Mouse (Mus musculus) liver (tissue): ENCODE results near the gene Ubap2l.

Experiments
- DNase-seq: peaks from one replicate; pipeline ENCODE4 v3.0.0-alpha.2; 2020; ENCODE audit warnings: mixed read lengths

The Ubap2l gene

DNA sequence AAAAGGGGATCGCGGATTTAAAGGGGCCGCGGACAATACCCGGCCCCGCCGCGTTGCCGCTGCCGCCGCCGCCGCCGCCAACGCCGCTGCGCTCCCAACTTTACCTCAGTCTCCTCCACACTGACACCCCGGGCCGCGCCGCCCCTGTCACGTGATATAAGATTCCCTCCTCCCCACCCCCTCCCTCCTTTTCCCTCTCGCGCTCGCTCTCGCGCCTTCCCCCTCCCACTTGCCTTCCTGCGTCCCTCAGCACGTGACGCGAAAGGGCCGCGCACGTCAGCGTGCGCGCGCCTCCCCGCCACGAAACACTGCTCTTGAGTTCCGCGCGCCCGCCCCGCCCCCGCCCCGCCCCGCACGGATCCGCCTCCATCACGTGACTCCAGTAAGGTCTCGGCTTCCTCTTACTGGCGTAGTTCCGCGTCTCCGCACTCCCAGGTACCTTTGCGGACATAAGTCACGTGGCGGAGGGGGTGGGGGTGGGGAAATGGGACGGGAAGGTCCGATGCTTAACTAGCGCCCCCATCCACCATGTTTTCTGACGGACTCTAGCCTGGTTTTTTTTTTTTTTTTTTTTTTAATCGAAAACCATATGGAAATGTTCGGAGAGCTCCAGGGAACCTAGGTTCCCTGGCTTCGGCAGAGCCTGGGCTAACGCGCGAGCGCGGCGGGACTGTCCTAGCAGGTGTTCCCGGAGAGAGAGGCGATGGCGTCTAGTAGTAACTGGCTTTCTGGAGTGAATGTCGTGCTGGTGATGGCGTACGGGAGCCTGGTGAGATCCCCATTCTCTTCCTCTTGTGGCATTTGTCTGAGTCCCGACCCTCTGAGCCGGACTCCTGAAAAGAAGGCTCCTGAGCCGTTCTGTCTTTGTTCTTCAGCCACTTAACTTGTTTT is at the start of gene Ubap2l:
Gene Ubap2l (minus strand): TSS at position 278 of the 891 bp plus-strand sequence.
- DNase-seq: peak; percentile 99

DNA sequence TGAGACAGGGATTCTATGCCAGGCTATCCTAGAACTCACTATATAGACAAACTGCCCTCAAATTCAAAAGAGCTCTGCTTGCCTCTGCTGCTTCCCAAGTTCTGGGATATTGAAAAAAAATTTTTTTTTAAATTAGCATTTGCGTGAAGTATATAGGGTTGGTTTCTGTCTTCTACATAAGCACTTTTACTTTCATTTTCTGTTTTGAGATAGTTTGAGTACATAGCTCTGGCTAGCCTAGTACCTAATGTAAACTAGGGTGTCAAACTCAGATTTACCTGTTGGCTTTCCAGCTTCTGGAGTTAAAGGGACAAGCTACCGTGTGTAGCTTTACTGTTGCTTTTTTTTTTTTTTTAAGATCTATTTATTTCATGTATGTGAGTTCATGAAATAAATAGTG is 49.2 kb upstream of the Ubap2l start:
- DNase-seq: no peak

DNA sequence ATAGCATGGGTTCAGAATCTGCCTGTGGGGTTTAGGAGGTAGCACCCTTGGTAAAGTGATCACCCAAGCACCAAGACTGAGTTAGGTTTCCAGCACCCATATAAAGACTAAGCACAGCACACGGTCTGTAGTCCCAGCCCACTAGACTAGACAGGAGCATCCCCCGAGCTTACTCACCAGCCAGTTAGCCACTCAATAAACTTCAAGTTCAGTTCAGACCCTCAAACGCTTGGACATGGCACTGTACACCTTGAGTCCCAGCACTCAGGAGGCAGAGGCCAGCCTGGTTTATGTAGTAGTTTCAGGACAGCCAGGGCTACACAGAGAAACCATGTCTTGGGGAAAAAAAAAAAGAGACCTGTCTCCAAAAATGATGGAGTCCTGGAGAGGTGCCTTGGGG is 48.6 kb upstream of the Ubap2l start:
- DNase-seq: no peak

DNA sequence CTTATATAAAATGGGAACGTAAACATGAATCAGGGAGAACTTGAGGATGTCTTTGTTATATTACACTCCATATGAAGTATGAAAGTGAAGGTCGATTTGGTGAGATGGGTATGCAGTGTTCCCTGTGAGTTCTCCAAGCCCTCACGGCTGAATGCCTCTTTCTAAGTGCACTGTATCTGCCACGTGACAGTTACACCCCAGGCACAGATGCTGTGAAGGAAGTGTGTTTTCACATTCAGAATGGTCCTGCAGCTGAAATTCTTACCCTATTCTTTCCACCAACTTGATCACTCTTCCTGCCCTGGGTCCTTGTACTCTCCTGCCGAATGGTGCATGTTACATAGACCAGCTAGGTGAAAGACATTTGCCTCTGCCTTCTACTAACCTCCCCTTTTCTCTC is 45.5 kb upstream of the Ubap2l start:
- DNase-seq: no peak

DNA sequence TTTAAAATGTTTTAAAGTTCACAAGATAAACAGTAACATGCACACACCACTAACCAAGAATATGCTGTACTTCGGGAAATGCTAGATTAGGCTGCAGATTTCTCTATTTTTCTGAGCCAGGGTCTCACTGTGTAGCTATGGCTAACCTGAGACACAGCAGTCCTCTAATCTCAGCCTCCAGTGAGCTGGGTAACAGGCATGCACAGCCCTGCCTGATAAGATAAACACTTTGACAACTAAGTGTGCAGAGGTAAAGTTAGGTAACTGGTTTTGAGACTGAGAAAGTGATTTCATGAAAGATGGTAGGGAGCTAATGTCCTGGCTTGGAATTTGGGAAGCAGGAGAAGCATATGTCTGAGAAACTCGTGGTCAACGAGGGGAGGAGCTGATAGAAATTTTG is 42.0 kb upstream of the Ubap2l start:
- DNase-seq: no peak

DNA sequence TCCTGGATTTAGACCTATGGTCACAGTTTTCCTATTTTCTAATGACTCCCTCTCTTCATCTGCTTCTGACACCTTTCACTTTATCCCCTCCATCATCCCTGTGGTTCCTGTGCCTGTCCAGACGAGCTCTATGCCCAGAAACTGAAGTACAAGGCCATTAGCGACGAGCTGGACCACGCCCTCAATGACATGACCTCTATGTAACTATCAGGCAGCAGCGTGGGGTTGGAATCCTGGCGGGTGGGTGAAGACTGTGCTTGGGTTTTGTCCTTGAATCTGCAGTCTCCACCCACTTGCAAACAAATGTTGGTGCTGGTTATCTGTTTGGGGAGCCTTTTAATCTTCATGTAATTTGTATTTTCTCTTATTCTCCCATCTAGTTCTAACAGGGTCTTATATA is 38.5 kb upstream of the Ubap2l start:
- no peak for DNase-seq

DNA sequence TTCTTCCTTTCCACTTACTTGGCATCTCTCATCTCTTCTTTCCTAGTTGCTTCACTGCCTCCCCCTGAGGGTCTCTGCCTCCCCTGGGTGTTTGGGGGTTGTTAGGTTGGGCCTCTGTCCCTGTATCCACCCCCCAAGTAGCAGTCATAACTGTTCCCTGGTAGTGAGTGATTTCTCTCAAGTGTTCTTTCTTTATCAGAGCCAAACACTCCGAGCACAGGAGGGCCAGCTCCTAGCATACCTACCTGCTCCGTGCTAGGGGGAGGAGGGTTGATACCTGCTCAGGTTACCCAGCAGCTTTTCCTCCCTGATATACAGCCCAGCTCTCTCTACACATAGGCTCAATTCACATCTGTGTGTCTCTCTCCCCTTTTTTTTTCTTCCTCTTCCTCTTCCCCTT is 36.2 kb upstream of the Ubap2l start:
- no peak for DNase-seq

DNA sequence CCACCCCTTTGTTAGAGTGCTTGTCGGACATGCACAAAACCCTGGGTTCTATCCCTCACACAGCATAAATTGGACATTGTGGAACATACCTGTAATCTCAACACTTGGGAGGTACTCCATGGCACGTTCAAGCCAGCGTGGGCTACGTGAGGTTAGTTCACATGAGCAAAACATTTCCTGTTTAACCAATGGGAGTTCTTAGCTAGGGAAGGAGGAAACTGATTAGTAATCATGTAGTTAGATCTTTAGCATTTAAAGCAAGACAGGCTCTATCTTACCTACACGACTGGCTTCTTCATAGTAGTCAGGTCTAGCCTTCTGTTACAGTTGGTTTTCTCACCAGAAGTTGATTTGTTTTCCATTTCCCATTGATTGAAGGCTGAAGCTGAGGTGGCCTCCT is 33.6 kb upstream of the Ubap2l start:
- DNase-seq: no peak

DNA sequence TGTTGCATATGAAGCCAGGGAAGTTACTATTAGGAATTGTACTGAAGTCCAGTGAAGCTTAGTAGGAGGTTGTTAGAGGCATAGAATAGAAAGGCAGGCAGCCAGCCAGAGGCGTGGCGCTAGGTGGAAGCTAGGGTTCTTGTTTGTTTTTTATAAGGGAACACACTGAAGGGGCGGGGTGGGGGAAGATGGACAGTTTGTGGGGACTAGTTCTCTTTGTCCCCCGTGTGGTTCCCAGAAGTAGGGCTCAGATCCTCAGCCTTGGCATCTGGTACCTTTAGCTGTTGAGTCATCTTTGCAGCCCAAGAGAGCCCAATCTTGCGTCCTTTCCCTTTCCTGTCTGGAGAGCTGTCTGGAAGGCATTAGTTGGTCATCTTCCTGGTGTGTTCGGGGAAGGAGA is 32.9 kb upstream of the Ubap2l start:
- no peak for DNase-seq

DNA sequence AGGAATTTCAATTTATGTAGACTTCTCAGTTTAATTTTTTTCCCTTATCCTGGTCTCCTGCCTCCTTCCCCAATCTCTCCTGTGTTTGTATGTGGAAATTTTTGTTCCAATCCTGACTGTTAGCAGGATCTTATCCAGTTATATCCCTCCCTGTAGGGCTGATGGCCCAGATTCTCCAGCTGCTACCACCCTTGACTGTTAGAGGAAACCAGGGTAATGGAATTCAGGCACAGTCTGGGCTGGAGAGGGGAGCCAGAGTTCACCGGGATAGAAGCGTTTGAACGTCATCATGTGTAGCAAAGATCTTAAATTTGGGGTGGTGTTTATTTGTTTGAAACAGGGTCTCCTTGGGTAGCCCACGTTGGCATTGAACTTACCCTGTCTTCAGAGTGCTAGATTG is 32.4 kb upstream of the Ubap2l start:
- DNase-seq: no peak

DNA sequence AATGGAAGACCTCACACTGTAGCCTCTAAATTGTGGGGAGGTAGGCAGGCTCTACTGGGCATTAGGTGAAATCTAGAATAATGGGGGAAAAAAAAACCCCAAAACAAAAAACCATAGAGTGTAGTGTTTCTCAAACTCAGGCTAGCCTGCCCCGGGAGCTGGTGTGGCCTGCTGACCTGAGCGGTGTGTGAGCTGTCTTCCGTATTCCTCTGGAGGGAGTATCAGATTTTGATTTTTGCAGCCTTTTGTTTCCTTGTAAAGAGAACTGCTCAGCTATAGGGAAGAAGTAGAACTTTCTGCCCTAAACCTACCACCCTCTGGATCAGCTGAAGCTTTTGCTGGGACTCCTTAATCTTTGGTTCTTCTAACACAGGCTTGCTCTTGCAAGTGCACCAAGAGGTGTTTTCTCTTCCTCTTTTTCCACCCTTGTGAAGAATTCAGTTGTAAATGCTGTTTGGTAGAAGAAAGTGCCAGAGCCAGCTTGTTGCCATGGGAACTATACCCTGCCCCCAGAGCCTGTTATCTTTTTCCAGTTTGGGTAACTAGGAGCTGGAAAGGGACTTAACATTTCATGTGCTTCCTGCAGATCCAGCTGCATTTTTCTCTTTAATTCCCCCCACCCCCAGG is 31.4 kb upstream of the Ubap2l start:
- DNase-seq: no peak

DNA sequence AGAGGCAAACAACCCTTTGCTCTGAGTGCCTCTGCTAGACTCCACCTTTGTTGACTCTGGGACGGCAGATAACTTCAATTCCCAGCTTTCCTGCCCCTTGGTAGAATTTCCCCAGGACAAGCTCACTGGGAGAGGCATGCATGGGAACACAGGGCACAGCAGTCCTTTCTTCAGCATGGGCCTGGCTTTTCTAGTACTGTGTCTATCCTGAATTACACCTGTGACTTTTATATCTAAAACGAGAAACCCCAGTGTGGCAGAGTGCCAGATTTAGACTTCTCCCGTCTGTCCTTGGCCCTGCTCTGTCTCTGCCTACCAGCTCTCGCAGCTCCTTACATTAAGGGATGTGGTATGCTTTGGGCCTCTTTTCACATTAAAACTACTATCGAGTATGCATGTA is 30.6 kb upstream of the Ubap2l start:
- DNase-seq: no peak

DNA sequence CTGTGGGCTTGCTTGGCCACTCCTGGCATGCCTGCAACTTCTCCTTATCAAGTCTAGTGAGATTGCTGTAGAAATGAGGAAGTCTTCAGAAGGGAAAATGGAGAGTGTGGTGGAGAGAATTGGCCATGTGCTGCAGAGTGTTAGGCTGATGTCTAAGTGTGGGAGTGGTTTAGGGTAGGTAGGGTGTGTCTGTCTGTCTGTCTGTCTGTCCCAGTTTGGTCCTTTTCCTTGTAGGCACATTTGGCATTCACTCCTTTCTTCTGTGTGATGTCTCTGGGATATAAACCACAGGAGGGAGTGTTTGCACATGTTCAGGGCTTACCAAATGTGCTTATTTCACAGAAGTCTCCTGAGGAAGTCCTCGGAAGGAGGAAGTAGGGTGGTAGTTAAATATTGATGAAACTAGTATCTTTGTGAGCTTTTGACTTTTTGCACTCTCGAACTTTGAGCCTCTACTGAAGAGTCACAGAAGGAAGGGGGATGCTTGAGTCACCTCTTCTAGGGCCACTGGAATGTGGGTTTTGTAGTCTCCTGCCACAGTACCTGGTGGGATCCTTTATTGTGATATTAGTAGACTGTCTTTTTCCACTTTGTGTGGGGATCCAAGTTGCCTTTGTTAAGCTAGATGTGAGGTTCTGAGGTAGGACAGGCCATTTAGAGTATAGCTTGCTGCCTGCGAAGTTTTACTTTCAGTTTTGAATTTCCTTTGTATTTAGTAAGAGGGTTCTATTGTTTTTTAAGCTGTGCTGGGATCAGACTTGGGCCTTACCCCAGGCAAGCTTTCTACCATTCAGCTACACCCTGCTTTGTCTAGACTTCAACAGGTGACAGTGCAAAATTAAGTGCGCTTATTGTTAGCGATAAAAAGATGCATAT is 29.2 kb upstream of the Ubap2l start:
- no peak for DNase-seq

DNA sequence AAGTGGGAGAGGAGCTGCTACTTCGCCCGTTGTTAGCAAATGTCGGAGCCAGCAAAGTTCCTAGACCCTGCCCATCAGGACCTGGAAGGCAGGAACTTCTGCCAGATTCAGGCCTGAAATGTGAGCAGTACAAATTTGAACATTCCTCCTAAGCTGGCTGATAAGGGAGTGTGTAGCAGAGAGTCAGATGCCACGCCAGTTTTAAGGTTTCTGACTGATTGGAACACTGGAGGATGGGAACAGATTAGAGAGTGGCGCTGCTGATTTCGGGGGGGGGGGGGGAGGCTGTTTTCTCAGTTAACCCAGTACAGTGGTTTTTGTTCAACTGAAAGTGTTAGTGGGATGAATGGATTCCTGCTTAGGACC is 28.1 kb upstream of the Ubap2l start:
- no peak for DNase-seq

DNA sequence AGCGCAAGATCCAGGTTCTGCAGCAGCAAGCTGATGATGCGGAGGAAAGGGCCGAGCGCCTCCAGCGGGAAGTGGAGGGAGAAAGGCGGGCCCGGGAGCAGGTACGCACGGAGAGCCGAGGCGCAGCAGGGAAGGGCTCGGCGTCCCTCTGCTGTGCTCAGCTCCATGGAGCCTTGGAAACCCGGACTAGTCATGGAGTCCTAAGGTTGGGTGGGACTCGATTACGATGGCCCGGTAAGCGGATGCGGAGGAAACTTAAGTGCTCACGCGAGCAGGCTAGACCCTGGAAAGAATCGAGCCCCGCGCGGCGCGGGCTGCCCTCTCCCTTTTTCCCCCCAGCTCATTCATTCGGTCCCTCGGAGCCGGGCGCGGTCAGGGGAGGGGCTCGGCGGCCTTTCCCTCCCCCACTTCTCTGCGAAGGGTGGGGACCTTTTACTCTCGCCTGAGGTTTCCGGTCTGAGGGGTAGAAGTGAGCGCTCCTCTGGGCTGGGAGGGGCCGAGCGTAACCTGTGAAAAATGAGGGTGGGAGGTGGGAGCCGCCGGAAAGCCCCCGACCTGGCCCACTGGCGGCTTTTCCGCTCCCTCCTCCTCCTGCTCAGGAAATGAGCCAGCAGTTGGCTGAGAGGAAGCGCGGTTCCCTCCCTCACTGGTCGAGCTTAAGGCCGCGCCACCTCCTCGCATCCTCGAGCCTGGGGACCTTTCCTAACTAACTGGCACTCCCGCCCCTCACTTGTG is 27.5 kb upstream of the Ubap2l start:
- peak; percentile 82 for DNase-seq

DNA sequence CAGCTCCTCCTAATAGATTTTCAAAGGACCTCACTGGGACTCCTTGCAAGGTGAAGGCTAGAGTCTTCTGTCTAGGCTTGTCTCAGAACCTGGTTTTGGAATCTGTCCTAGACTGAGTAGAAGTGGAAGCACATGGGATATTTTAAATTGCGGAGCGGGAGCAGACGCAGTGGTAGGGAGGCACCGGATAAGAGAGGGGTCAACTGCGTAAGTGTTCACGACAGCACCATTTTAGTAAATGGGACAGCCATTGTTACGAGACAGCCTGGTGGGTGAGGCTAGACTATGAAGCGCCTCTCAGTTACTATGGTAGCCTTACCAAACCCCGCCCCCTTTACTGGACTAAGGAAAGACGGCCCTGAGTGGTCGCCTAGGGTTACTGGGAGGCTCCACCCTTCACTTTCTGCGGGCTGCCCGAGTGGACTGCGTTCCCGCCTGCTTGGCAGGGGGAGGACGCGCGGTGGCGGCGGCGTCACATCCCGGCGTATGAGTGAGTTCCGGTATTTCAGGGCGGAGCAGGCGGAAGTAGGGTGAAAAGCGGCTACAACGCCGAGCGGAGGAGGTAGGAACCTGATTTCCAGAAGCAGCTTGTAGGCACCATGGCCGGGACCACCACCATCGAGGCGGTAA is 26.8 kb upstream of the Ubap2l start:
- peak; percentile 96 for DNase-seq

DNA sequence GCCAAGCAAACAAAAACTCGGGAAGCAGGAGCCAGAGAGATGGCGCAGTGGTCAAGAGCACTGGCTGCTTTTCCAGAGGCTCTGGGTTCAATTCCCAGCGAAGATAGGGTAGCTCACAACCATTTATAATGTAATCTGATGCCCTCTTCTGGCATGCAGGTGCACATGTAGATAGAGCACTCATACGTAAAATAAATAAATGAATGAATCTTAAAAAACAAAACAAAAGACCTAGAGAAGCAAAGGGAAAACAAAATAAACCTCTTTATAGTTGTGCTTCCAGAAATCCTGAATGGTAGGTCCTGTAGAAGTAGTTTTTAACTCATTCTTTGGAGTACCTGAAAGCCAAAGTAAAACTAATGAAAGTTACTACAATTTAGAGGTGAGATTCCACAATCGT is 25.8 kb upstream of the Ubap2l start:
- no peak for DNase-seq

DNA sequence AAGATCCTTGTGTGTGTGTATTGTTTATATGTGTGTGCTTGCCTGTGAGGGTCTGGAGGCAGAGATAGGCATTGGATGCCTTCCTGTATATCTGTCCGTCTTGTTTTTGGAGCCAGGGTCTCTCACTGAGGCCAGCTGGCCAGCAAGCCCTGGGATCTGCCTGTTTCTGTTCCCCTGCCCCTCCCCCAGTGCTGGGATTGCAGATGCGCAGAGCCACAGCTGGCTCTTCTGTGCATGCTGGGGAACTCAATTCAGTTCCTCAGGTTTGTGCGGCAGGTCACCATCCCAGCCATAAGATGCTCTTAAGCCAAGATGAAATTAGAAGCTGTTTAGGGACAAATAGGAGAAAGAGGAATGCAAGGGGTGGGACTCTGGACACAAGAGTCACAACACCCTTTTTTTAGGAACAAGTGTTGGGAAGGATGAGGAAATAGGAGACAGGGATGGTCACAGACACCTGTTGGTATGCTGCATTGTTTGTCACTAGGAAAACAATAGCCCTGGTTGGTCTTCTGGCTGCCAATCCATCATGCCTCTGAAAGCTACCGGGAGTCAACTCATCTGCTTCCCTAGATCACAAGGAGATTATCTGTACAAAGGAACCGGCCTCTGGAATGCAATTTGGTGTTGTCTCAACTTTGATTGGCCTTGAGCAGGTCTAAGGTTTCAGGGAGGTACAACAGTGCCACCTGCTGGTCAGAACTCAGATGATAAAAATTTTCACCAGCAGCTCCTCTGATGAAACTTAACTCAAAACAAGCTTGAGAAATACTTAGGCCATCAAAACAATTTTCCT is 24.7 kb upstream of the Ubap2l start:
- peak; percentile 73 for DNase-seq

DNA sequence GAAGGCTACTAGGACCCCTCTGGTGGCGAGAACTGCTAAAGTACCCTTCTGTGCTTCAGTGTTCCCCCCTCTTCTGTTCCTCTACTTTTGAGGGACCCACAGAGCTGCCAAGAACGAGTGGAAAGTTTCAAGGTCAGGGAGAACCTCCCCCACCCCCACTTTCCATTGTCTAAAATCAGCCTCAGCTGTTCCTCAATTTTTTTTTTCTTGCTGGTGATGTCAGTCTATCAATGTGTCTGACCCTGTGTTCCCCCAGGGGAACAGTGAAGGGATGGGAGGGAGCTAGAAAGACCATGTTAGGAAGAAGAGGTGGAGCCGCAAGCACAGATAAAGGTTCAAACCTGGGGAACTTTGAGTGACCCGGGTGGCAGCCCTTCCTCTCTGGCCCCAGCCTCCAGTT is 19.9 kb upstream of the Ubap2l start, which contains the start of gene Tpm3:
Gene Tpm3 (plus strand): TSS at position 356 of the 400 bp plus-strand sequence.
- DNase-seq: no peak

DNA sequence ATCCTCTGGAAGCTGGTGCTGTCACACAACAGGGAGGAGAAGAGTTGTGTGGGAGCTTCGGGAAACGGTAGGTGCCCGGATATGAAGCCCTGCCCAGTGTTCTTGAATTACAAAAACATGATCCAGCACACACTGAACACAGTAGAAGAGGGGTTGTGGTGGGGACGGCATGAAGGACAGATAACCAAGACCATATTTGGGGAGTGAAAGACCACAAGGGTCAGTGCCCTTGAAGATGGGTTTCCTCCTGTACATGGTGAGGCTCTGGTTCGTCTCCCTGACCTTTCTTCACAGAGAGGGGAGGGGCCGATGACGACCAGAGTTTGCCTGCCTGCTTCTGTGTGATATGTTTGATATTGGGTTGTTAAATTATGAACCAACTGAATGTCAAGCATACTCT is 17.3 kb upstream of the Ubap2l start:
- no peak for DNase-seq

DNA sequence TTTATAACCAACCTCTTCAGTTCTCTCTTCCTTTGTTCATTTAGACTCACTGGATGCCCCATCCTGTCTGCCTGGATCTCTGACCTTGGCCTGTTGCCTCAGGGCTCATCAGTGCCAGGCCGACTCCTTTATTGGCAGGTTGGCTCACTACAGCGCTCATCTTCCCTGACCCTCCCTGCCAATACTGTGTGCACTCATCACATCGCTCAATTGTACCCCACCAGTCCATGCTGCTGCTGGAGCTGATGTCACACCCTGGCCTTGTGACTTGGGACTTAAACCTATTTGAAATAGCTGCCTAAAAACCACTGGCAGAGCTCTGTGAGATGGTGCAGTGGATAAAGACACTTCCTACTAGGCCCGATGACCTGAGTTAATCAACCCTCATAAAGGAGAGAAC is 15.4 kb upstream of the Ubap2l start:
- no peak for DNase-seq
